Mouse (Mus musculus) gastrocnemius, adult 8-10 months (tissue): ENCODE results near the gene C2cd3. TPM values are rescaled to one million over a fixed set of nuclear protein-coding genes. Genes with fewer than 3 reads are reported as not detected.
A peak's percentile ranks its signal among the peaks of the same experiment; 100 is the strongest.
"Not testable (repeated sequence)": the region's sequence is repeated elsewhere in the genome, so short reads cannot be mapped to it uniquely, and the experiment has no call there.

Experiments used
- DNase-seq, 2 experiments: peaks; one replicate each; pipeline ENCODE4 v3.0.0; 2022; ENCODE audit warnings: low spot score in 2 of 2
- total RNA-seq, 4 experiments: library from RNA; stranded (reverse); gene quantifications; 2 replicates each; pipeline ENCODE4 v1.2.4; 2022

The C2cd3 gene
- total RNA-seq, 4 experiments from 2014 or later: 5.2 to 5.8 (median 5.5) TPM

DNA sequence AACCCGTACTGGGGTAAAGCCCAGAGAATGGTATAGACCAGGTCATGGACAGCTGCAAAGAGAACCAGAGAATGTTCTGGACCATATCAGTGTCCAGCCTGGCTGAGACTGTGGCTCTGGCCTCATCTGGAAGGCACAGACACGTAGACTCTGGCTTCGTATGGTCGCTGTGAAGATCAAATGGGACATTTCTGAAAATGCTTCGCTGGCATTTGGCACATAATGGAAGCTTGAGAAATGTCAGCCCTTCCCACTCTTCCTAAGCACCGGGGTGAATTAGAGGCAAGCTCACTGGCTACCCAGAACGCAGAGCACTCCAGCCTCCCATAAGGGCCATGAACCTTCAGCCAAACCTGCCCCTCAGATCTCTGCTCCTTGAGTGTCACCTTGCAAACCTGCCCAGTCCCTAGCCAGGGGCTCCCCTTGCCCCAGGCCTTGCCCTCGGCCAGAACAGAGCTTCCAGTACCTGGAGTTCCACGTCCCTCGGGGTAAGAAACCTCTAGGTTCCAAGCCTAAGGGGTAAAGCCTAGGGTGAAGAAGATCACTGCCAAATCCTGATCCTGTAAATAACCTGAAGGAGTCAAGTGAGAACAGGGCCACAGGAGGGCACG, 98.9 kb downstream of the C2cd3 start:
- DNase-seq: no peak

DNA sequence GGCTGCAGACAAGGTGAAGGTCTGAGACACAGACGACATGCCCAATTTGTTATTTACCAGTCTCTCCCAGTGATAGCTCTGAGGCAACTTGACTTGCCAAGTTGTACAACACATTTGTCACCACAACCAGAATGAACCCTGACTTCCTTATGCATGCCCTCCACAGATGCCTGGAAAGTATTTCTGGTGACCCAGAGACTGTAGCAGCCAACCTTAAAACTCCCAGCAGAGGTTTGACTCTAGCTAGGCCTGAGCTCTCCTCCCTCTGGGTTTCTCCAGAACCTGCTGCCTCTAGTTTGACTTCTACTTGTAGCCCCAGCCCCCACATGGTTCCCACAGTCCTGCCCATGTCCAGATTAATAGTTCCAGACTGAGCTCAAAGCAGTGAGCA, 99.4 kb downstream of the C2cd3 start:
- DNase-seq: no peak

DNA sequence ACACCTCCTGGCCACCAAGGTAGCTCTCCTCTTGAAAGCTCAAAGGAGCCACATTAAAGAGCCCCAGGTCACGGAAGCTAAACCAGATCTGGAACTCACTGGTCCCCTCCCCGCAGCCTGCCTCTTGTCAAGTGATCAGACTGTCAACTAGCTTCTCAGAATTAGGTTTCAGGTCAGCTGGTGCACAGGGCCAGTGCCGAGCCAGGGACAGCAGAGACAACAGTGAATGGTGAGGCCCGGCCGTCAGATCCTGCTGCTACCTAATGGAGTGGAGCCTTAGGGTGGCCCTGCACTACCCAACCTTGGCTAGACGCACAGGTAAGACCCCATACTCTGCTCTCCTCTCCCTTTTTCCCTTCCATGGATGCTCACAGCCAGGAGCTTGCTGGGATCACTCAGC, 100.7 kb downstream of the C2cd3 start, which contains the start of gene Ucp3:
Ucp3 (plus strand) TSS at position 214 of the 400 bp plus-strand sequence.
- DNase-seq: peak; percentile 67 to 70

DNA sequence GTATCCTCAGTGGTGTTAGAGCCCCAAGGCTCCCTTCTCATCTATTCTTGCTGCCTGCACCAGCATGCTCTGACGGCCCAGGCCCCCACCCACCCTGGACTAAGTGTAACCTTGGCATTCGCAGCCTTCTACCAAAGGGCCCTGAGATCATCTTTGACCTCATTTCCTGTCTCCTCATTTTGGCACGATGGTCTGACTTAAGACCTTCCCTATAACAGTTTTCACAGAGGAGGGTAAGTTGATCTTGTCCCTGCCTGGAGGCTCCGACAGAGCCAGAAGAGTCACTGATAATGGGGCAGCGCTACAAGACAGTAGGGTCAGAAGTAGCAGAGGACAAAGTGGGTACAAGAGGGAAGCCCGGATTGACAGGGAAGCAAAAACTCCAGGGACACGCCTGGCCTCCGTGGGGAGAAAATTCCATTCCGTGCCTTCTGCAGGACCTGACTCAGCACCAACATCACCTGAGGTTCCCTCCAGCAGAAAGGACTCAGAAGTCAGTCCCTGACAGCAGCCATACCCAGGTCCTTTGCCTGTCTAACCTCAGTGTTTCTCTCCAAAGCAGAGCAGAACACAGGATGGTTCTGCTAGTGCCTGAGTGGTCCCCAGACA, 101.9 kb downstream of the C2cd3 start:
- DNase-seq: no peak

DNA sequence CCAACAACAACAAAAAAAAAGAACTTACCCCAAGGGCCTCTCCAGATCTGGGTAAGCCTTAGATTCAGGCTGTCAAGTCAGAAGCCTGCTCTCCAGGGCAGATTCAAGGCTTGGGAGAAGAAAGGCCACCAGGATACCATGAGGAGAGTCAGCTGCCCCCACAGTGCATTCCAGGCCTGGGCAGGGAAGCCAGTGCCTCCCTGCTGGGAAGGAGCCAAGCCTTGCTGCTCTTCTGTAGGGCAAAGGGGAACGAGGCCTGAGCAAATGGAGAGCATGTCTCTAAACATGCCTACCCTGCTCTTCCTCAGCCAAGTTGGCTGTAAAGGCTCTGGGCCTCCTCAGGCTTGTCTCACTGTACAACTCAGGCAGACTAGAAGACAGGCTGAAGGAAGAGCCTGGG, 102.6 kb downstream of the C2cd3 start:
- DNase-seq: peak; percentile 66 to 85

DNA sequence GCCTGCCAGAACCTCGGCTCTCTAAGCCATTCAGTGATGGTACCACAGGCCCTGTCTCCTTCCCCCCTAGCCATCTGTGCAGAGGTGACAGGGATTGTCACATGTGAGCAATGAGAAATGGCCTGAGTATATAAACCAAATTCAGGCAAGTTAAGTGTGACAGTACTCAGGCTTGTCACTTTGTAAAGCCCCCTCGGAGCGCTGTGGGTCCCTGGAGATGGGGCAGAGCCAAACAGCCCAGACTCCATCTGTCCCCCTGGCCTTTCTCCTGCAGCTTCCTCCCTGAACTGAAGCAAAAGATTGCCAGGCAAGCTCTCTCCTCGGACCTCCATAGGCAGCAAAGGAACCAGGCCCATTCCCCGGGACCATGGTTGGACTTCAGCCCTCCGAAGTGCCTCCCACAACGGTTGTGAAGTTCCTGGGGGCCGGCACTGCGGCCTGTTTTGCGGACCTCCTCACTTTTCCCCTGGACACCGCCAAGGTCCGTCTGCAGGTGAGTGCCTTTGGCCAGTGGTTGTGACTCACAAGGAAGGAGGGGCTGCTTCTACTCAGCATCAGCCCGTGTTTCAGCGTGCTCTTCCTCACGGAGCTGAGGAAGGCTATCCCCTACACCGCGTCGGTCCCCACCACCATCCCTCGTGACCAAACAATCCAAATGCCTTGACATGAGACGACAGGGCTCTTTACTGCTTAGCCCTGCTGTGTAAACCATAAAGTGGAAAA, 107.2 kb downstream of the C2cd3 start:
- DNase-seq: no peak

DNA sequence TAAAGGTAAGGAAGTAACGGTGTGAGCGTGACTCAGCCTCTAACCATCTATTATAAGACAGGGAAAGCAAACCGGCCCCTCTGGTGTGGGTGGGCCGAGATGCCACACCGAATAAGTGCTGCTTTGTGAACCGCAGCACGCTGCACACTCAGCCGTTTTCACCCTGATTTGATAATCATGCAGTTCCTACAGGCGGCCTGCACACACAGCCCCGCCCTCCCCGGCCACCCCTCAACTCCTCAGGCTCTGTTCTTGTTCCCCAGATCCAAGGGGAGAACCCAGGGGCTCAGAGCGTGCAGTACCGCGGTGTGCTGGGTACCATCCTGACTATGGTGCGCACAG, 107.8 kb downstream of the C2cd3 start:
- no peak for DNase-seq

DNA sequence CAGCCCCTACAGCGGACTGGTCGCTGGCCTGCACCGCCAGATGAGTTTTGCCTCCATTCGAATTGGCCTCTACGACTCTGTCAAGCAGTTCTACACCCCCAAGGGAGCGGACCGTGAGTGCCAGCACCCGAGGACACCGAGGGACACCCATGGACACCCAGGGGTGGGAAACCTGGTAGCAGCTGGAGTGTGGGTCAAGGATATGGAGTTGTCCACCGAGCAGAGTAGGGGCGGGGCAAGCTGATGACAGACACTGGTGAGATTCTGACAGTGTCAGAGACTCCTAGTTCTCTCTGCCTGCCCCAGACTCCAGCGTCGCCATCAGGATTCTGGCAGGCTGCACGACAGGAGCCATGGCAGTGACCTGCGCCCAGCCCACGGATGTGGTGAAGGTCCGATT, 108.1 kb downstream of the C2cd3 start:
- no peak for DNase-seq

DNA sequence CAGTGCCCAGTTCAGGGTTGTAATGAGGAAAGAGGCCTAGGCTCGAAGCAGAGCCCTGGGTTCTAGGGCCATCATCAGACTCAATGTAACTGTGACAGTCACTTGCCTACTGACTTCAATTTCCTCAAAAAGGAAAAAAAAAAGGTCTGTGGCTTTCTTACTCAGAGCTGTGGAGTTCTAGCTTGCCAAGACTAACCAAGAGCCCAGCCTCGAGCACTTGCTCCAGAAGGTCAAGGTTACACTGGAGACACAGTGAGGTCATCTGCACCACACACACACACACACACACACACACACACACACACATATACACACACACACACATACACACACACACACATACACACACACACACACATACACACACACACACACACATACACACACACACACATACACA, 110.0 kb downstream of the C2cd3 start:
- DNase-seq: not testable (repeated sequence)

DNA sequence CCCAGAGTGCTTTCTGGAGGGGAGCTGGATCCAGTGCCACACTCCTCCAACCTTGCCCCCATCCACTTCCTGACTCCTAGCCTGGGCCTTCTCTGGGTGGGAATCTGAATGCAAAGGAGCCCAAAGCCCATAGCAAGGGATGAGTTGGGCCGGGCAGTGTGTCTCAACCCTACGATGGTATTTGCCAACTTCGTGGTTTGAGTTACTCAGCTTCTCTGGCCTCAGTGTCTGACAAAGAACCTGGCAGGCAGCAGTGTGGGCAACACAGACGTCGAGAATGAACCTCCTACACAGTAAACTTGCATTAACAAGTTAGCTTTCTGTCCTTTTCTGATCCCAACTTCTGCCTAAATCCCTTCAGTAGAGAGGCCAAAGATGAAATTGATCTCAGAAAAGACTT, 112.5 kb downstream of the C2cd3 start:
- no peak for DNase-seq

DNA sequence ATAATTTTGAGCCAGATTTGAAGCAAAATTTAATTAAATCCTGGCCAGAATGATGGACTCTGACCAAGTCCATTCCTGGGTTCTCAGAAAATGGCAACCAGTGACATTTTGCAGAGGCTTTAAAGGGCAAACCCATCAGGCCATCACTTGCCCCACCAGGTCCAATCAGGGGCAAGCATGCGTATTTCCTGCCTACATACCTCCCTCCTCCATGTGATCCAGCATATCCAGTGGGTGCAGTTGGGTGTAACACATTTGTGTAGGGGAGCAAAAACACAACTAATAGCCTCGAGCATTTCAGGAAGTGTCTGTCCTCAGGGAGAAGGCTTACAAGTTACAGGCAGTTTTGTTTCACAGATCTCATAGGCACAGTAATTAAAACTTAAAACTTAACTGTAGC, 115.3 kb downstream of the C2cd3 start:
- no peak for DNase-seq

DNA sequence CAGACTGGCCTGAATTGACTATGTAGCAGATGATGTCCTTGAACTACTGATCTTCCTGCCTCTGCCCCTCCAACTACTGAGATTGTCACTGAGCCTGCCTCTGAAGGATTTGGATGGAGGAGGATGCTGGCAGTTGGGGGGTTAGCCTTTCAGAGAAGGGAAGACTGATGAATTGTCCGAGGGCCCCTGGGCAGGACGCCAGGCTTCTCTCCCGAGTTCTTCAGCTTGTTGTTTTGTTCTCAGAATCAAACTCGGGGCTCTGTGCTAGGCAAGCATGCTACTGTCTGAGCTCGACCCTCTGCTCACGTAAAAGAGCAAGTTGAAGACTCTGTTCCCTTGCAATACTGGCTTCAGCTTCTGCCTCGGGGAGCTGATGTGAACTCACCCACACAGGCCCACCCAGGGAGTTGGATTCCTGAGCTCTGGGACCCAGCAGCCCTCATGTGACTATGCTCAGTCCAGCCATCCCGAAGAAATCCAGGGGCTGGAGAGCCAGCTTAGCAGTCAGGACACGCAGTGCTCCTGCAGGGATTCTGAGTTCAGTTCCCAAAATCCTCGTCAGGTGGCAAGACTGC, 116.5 kb downstream of the C2cd3 start:
- DNase-seq: no peak

DNA sequence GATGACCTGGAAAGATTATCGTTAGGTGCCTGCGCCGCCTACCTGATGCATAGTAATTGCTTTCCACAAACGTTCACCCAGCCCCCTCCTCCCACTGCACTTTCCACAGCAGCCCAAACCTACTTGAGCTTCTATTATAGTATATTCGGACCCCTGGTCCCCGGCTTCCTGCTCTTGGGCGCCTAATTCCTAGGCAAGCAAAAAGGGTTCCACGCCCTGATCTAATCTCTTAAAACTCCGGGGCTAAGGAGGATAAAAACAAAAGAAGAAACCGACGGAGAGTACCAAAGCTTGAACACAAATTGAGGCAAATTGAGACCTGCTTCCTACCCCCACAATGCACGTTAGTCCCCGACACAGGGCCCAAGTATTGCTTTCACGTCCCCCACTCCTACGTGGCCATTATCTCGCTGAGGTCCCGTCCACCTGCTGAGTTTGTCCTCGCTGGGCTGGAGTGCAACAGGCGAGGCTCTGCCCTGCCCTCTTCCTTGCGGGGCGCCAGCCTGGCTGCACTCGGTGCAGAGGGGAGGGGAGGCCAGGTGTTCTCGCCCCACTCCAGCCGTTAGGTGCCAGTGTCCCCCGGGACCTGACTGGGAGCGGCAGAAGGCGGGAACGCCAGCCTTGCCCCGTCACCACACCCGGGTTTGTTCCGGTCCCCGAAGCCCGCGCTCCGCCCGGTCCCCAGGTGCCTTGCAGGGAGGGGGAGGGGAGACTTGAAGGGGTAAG, 120.5 kb downstream of the C2cd3 start:
- DNase-seq: no peak

DNA sequence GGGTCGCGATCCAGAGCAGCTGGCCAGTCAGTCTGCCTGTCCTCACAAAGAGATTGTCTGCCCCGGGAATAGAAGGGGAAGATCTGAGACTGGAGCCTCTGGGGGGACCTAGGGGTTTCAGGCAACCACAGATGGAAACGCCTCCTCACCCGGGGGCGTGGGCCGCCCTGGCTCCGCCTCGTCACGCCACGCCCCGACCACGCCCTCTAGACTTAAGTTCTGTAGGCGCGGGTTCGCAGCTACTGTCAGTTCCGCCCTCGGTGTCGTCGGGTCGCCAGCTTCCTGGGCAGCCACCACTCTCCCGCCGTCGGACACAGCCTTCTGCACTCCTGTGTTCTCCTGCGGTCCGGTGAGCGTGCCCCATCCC, 121.1 kb downstream of the C2cd3 start, which contains the start of gene Ucp2:
Ucp2 (plus strand) TSS at position 221 of the 367 bp plus-strand sequence.
- DNase-seq: peak; percentile 63

DNA sequence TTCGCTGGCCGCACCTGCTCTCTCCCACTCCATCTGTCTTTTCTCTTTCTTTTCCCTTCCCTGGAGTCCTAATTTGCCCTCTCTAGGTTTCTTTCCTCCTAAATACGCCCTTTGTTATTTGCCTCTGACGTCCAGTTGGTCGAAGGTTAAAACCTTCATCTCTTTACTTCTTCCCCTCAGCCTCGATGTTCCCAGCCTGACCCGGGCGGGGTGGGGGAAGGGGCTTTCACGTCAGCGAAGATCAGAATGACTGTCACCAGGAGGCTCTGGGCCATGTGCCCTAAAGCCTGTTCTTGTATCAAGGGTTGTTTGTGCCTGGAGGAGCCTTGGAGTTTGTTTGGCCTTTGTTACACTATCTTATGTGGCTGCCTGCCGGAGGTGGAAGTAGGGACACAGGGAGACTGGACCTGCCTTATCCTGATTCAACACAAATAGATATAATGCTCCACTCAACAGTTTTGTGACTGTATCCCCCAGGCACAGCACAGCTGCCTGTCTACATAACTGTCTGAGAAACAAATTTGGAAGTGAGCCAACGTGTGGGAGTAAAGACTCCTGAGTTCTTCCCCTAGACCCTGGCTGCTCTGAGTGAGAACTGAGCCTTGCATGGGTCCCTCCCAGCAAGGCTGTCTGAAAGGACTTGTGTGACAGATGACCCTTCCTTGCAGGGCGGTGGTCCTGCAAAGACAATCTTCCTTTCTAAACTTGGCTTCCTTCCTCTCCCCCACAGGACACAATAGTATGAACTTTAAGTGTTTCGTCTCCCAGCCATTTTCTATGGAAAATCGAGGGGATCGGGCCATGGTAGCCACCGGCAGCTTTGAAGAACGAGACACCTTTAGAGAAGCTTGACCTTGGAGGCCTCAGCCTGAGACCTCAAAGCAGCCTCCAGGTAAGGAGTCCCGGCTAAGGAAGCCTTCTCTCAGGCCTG, 121.7 kb downstream of the C2cd3 start:
- no peak for DNase-seq

DNA sequence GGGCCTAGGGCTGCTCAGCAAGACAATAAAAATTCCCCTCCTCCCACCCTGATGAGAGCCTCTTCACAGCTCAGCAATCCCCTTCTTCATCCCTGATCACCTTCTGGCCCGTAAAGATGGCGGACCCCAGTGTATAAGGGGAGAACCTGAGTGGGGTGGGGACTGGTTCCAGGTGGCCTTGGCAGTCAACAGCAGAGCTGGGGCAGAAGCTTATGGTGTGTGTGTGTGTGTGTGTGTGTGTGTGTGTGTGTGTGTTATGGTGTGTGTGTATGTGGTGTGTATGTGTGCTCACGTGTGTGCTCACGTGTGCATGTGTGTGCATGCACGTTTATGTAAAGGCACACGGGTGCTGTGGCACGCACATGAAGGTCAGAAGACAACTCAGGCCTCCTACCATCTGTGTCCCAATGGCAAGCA, 122.4 kb downstream of the C2cd3 start:
- no peak for DNase-seq

DNA sequence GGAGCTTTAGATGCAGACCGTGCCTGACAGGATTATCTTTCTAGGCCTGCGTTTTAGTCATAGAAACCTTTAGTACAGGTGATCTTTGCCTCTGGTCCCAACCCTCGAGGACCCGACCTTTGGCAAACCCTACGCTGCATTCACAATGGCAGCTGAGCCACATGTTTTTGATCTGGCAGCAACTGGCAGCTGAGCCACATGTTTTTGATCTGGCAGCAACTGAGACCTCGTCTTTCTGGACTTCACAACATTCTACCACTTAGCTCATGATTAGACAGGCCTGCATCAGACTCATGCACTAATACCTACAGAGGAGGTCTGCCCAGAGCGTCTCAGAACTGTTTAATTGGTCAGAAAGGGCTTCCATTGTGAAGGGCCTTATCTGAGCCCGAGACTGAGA, 123.0 kb downstream of the C2cd3 start:
- no peak for DNase-seq

DNA sequence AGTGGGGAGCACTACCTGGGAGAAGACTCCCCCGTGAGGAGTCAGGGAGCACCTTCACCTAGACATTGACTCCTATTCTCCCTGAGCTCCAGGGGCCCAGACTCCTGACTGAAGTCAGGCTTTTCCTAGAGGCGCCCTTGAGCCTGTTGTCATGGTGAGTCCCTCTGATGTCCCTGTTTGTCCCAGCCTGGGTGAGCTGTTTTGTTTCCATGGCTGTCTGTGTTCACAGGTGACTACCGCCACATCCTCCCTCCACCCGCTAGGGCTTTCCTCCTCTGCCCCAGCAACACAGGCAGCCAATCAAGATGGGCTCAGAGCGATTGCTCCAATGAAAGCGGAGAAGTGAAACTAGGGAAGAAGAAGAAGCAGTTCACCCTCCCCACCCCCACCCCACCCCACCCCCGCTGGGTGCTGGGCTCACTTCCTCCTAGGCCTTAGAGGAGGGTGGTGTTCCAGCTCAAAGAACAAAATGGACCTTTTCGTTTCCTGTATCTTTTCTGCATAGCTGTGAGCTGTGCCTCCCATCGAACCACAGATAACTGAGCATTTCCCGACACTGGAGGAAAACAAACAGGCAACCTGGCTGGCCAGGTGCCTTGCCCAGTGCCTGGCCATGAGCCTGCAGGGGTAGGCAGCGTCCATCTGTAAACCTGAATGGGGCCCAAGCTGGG, 123.7 kb downstream of the C2cd3 start:
- DNase-seq: no peak

DNA sequence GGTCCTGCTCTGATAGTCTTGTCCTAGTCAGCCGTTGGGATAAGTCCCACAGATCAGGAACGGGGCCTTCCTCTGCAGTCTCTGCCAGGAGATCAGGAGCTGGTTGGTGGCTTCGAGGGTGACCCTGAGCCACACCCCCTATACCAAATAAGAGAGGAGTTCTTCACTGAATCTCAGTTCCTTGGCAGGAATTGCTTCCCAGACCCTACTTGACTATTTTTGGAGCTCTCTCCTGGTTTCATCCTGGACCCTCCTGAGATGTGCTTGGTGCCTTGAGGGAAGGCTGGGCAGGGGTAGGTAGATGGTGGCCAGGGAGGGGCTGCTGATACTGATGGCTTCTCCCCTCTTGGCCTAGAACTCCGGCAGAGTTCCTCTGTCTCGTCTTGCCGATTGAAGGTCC, 124.3 kb downstream of the C2cd3 start:
- DNase-seq: no peak

DNA sequence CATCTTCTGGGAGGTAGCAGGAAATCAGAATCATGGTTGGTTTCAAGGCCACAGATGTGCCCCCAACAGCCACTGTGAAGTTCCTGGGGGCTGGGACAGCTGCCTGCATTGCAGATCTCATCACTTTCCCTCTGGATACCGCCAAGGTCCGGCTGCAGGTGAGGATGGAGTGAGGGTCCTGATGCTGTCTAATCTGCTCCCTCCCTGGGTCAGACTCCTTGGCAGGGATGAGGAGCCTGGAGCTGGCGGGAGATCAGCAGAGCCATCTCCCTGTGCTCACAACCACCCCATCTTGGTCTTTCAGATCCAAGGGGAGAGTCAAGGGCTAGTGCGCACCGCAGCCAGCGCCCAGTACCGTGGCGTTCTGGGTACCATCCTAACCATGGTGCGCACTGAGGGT, 124.8 kb downstream of the C2cd3 start:
- no peak for DNase-seq
